Mouse (Mus musculus): ENCODE data around the gene Cct8l1.

GRCm38 (mm10) chr5:25533298-25533697 is 17.4 kb downstream of the Cct8l1 start:
- TF ChIP-seq MAX (IDR thresholded peaks at IDR 0.05; ENCODE audit: low read length) (no peak), CTCF (conservative IDR thresholded peaks at IDR 0.05 in 1 of 2, IDR thresholded peaks at IDR 0.05 in 1 of 2; ENCODE audit: low read depth in 2 of 2, low read length in 2 of 2) (no peak)

All from CH12.LX (cell line).